Comparison of ENCODE assay signal across 18 mouse cellular contexts in the genomic region with DNA sequence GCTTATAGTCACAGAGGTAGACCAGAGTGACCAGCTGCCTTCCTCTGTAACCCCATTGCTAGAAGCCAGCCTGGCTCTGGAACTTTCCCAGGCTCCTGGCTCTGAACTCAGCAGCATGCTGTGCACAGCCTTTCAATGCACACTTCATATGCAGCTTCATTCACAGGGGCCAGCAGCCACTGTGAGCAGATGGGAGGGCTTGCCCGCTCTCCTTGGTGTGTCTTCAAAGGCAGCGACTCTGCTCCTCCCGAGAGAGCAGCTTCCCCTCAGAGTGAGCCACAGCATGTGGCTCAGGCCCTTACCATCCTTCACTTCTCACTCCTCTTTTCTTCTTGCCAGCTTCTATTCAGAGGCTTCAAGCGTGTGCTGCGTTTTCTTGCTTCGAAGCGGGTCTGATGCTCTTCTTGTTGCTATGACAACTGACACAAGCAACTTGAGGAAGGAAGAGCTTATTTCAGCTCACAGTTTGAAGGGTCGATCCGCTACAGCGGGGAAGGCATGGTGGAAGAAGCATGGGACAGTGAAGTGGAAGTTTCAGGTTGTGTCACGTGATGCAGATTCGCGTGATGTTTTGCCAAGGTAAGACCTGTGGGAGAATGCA. TPM values are rescaled to one million over a fixed set of nuclear protein-coding genes. Genes with fewer than 3 reads are reported as not detected.
A peak's percentile ranks its signal among the peaks of the same experiment; 100 is the strongest.
DNase-seq lines count a peak whose midpoint lies in the region; ATAC-seq and TF ChIP-seq lines count a peak whose summit lies in the region.
"Had no signal": no experiment of that assay in that cellular context is flagged by ENCODE, and none has a peak within 500 bp of the region (broad histone marks: within the 10 kb centered on the region; RNA-seq: fewer than 3 reads in every experiment).

No protein-coding gene starts in this region.

- H3K4me1 ChIP-seq in forebrain, embryonic 12.5 days = no peaks in the 10 kb centered on the region; the same call in 1 of the 2 replicates
- 0 out of 2 replicates have a peak, but pooled peaks cover 4% of the 10 kb centered on the region for H3K4me1 ChIP-seq in midbrain, embryonic 15.5 days

- TF ChIP-seq CTCF in layer of hippocampus, adult 2 months (conservative IDR thresholded peaks at IDR 0.05) = no peak

- H3K27me3 ChIP-seq in forebrain, embryonic 12.5 days = no peaks in the 10 kb centered on the region; the same call in 1 of the 2 replicates
- no peaks in the 10 kb centered on the region for H3K27me3 ChIP-seq in midbrain, embryonic 15.5 days (replicated peaks)
- H3K27me3 ChIP-seq: limb, embryonic 13.5 days had no signal

- H3K36me3 ChIP-seq in forebrain, embryonic 12.5 days (replicated peaks) = no peaks in the 10 kb centered on the region
- H3K36me3 ChIP-seq in midbrain, embryonic 15.5 days (replicated peaks) = no peaks in the 10 kb centered on the region
- H3K36me3 ChIP-seq: limb, embryonic 13.5 days had no signal

- no peak overlapping the region for H3K4me2 ChIP-seq in forebrain, embryonic 12.5 days
- H3K4me2 ChIP-seq in midbrain, embryonic 15.5 days = no peak overlapping the region
- H3K4me2 ChIP-seq: limb, embryonic 13.5 days had no signal

- peak; percentile 73 to 85 for DNase-seq in cerebellum, postnatal 10 days
- no peak for DNase-seq in cerebellum, adult 18-20 months
- no peak for DNase-seq in layer of hippocampus, adult 2 months (ENCODE audit: low spot score in 2 of 2)
- DNase-seq in layer of hippocampus, adult 11-12 months (ENCODE audit: low spot score) = no peak
- no peak for DNase-seq in adrenal gland, adult 8-10 months
- no peak for DNase-seq in thymus, postnatal 25 days
- DNase-seq: adrenal gland, postnatal 10 days; cerebellum, adult 9-11 months; embryo, embryonic 11 days; gastrocnemius, postnatal 25 days; kidney, adult 9 months; thymus, postnatal 4 days had no signal

- no peak for ATAC-seq in forebrain, embryonic 12.5 days (ENCODE audit: low FRiP score)
- no peak; the same call in 1 of the 2 replicates for ATAC-seq in midbrain, embryonic 15.5 days (replicated peaks)
- ATAC-seq: inflammation-experienced regulatory T-cells, adult 6 months had no signal

- no peak overlapping the region for H3K4me3 ChIP-seq in layer of hippocampus, adult 2 months
- no peak overlapping the region for H3K4me3 ChIP-seq in forebrain, embryonic 12.5 days (replicated peaks)
- H3K4me3 ChIP-seq in midbrain, embryonic 15.5 days = no peak overlapping the region
- H3K4me3 ChIP-seq: left cerebral cortex, adult 2 months; limb, embryonic 13.5 days had no signal

- H3K27ac ChIP-seq in layer of hippocampus, adult 2 months = peak overlapping the region; percentile 15; the same call in 1 of the 2 replicates
- H3K27ac ChIP-seq in forebrain, embryonic 12.5 days = peak overlapping the region; percentile 58; the same call in 1 of the 2 replicates
- peak overlapping the region; percentile 40; the same call in 1 of the 2 replicates for H3K27ac ChIP-seq in midbrain, embryonic 15.5 days
- H3K27ac ChIP-seq: left cerebral cortex, adult 2 months; limb, embryonic 13.5 days; liver, embryonic 14.5 days had no signal

- H3K9ac ChIP-seq in forebrain, embryonic 12.5 days = no peak overlapping the region
- no peak overlapping the region for H3K9ac ChIP-seq in midbrain, embryonic 15.5 days
- H3K9ac ChIP-seq: limb, embryonic 13.5 days; liver, embryonic 14.5 days had no signal

- WGBS in forebrain, embryonic 12.5 days = 66% methylated on average over 13 of the region's 13 CpGs
- WGBS in midbrain, embryonic 15.5 days = 52% methylated on average over 13 of the region's 13 CpGs

- no peaks in the 10 kb centered on the region for H3K9me3 ChIP-seq in forebrain, embryonic 12.5 days
- H3K9me3 ChIP-seq in midbrain, embryonic 15.5 days = no peaks in the 10 kb centered on the region
- H3K9me3 ChIP-seq: limb, embryonic 13.5 days had no signal

RNA-seq across cellular contexts. Expression of gene Galnt2, which starts 27.1 kb away (rescaled TPM):
- 10 to 100 TPM; 34.5 to 44.5 TPM for total RNA-seq in layer of hippocampus, adult 2 months (2021)
- polyA plus RNA-seq in forebrain, embryonic 12.5 days (2016; fragmentation: Nextera tagmentation; extraction: Ambion mirVana) = 62.5 and 71.8 TPM in 2 replicates
- 67.4 and 78.1 TPM in 2 replicates for polyA plus RNA-seq in midbrain, embryonic 15.5 days (2015; fragmentation: Nextera tagmentation; extraction: Ambion mirVana)
- total RNA-seq in adrenal gland, adult 8-10 months (2022) = 10 to 100 TPM; 47.0 to 66.5 (median 54.4) TPM

Comparison
In these comparisons a context has a peak if more than half of its experiments do, and no peak if none do; other contexts are left out.
1. DNase-seq: peak in cerebellum, postnatal 10 days (2 of 2); none in cerebellum, adult 18-20 months (0 of 2), layer of hippocampus, adult 2 months (0 of 2), layer of hippocampus, adult 11-12 months (single experiment), adrenal gland, adult 8-10 months (single experiment) and thymus, postnatal 25 days (single experiment).
2. Peak in every context shown above with its lines, with median percentiles within 50 percentile points of each other: H3K27ac ChIP-seq.